Mouse (Mus musculus) embryonic fibroblast, embryonic 13.5 days (primary cell): ENCODE results near the gene Srrm3.

Source experiments
- CTCF ChIP-seq: IDR thresholded peaks from 2 replicates; pipeline ENCODE4 v1.5.1; 2011; ENCODE audit warnings: mild to moderate bottlenecking, control low read depth, low read length, moderate library complexity, borderline replicate concordance; ENCODE audit not compliant: insufficient read depth
- POLR2A ChIP-seq: IDR thresholded peaks from 2 replicates; pipeline ENCODE4 v1.6.1; 2011; ENCODE audit warnings: low read depth, mild to moderate bottlenecking, control low read depth, low read length, moderate library complexity

GRCm38 (mm10) chr5:135799746-135800145, 6.9 kb upstream of the Srrm3 start:
- TF ChIP-seq CTCF (no peak), POLR2A (no peak)
